Mouse (Mus musculus) mesoderm, embryonic 11.5 days (tissue): ENCODE results near the gene Rasgef1b.

Source experiments
- DNase-seq: peaks from one replicate; pipeline ENCODE4 v3.0.0-alpha.2; 2012; ENCODE audit warnings: low read depth, low spot score

The Rasgef1b gene

DNA sequence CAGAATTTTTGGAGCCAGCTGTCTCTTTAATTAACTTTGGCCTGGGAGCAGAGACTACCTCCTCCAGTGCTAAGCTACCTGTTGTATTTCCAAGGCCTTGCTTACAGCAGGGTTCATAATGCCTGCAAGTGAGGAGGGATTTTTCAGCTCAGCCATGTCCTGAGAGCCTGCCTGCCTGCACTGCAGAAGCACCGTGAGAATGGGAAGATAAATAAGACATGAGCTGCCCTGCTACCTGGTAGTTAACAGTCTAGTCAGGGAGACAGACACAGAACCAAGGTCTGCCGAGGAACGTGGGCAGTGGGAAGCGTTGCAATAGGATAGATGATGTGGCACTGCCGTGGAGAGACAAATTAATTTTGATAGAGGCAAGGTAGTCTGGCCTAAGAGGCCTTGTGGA, 277.4 kb downstream of the Rasgef1b start:
- no peak for DNase-seq

DNA sequence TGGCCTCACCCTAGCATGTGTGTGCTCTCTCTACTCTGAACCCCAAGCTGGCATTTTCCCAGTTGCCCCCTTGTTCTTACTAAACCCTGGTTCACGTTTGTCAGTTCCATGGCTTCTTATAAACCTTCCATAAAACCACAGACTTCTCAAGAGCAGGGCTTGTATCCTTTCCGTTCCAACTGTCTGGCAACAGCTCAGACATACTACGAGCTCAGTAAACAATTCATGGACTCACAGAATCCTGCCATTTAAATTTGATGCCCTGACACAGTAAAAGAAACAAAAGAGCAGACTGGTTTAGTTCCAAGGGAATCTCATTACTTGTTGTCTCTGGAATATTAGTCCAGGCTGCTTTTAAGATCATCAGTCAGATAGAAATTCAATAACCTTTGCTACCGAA, 277.9 kb downstream of the Rasgef1b start:
- DNase-seq: no peak

DNA sequence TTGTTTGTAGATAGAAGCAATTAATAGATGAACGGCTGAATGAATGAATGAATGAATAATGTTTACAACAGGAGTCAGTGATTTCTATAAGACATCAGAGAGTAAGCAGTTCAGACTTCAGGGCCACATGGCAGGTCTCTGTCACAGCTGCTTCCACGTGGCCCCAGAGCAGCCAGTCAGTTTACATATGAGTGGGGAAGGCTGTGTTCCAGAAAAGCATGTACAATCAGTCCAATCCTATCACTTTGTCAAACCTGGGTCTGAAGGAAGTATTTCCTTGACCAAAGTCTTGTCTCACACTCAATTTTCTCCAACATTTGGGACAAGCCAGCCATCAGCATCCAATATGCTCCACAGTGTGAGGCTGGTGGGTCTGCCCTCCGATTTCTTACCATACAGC, 278.4 kb downstream of the Rasgef1b start:
- no peak for DNase-seq

GRCm38 (mm10) chr5:99447481-99447880, 281.4 kb downstream of the Rasgef1b start:
- no peak for DNase-seq

- no peak for DNase-seq
Measured at GRCm38 (mm10) chr5:99445242-99445641, 283.6 kb downstream of the Rasgef1b start.

DNA sequence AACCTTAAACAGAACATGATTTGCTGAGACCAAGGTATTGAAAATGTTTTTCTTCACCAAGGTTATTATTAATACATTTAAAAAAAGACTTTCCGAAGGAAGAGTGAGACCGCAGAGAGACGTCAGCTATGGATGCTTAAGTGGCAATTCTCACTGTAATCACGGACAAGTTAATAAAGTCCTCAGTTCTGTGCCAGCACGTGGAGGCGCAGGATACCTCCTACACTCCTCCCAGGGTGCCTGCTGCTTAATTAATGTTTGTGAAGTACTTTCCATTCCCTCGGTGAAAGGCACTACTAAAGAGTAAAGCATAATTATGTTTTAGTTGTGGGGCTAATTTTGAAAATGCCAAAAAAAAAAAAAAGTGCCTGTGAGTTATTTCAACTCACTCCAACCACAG, 284.1 kb downstream of the Rasgef1b start:
- DNase-seq: no peak

GRCm38 (mm10) chr5:99440109-99440508, 288.8 kb downstream of the Rasgef1b start:
- no peak for DNase-seq

- DNase-seq: peak; percentile 34
Measured at GRCm38 (mm10) chr5:99438526-99438925, 290.3 kb downstream of the Rasgef1b start.

DNA sequence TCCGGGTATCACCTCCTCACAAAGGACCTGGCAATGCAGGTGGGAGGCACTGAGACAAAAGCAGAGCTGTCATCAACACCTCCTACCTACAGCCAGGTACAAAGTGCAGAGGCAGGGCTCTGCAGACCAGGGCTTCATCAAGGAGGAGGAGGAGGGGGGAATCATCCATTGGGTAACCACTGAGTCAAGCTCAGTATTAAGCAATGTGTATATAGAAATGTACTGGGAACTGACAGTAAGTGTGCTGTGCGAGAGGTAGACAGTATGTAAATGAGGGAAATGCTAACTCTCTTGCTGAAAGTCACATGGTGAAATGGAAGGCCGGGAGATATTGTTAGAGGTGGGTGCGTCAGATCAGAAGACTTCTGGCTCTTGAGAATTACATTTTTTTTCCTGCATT, 294.6 kb downstream of the Rasgef1b start:
- no peak for DNase-seq

- DNase-seq: no peak
Measured at GRCm38 (mm10) chr5:99432471-99432870, 296.4 kb downstream of the Rasgef1b start.

DNA sequence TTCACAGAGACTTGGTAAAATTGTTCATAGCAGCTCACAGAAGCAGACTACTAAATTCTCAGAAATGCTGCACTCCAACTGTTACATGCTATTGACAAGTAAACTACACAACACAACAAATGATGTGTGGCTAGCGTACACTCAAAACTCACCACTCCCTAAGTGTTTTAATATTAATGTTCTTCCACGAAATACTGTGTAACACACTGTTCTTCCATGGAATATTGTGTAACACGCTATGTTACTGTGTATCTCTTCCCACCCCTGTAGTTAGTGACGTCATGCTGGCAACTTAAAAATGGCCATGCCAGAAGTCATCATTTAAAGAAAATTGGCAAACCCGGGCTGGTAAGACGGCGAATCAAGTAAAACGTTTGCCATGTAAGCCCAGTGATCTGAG, 299.6 kb downstream of the Rasgef1b start:
- DNase-seq: no peak

DNA sequence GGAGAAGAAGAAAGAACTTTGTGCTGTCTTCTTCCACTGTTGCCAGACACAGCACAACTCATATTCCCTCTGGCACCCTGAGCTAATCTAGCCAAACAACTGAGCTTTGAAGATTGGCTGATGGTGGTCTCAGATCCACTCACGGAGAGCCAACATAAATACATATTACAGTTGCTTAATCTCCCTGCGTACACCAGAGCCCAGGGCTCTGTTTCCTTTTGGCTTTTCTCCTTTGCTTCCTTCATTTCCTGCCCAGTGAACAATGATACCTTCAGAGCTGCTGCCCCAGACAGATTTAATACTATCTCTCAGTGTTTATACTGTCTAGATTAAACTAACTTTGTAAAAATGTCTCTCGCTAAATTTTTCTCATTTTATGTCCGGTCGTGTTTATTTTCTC, 300.2 kb downstream of the Rasgef1b start:
- no peak for DNase-seq

GRCm38 (mm10) chr5:99423271-99423670, 305.6 kb downstream of the Rasgef1b start:
- DNase-seq: no peak

GRCm38 (mm10) chr5:99422856-99423255, 306.0 kb downstream of the Rasgef1b start:
- DNase-seq: no peak

DNA sequence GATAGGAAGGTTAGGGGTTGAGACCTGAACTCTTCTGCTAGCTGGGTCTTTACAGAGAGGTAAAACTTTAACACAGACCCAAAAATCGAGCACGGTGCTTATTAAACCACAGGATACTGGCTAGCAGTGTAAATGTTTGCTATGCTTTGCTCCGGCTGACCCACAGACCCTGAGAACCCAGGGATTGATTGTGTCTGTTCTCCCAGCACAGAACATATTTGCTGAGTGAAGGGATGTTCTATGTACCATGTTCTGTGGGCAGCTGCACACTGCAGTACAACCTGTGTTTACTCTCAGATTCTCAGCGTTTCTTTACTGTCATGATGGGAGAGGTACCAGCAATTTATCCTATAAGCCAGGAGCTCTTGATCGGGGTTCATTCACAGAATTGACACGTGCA, 306.8 kb downstream of the Rasgef1b start:
- DNase-seq: no peak

- no peak for DNase-seq
Measured at GRCm38 (mm10) chr5:99419872-99420271, 309.0 kb downstream of the Rasgef1b start.

DNA sequence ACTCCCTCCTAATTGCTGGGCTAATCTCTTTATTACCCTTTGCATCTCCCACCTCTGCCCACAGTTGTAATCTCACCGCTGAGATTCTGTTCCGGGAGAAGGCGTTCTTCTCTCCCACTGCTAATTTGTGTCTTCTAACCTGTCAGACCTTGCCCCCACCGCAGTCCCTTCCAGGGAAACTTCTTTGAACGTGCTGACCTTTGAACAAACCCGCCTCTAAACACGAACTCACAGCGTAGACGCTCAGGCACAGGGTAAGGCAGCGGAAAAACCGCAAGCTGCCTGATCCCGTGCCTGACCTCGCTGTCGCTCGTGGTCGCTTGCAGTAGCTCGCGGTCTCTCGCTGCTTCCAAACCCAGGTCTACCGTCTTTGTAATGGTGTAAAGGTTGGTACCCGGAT, 312.0 kb downstream of the Rasgef1b start:
- no peak for DNase-seq

- DNase-seq: no peak
Measured at GRCm38 (mm10) chr5:99415676-99416075, 313.2 kb downstream of the Rasgef1b start.

DNA sequence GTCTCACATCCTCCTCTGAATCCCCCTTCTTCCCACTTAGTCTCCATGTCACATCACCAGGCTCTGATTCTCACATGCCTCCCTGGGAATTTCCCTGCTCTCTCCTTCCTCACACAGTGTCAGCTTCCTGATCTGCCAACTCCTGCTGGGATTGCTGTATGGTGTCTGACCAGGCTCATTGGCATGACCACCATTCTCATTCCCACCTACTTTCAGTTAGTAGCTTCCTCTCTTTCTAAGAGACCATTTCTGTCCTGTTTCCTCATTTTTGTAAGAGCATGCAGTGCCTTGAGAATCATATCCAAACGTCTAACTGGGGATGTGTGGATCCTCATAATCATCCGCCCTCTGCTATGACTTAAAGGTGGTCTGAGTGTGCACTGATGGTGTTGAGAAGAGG, 313.8 kb downstream of the Rasgef1b start:
- DNase-seq: no peak

- DNase-seq: no peak
Measured at GRCm38 (mm10) chr5:99414293-99414692, 314.6 kb downstream of the Rasgef1b start.

GRCm38 (mm10) chr5:99413851-99414250, 315.0 kb downstream of the Rasgef1b start:
- DNase-seq: no peak

DNA sequence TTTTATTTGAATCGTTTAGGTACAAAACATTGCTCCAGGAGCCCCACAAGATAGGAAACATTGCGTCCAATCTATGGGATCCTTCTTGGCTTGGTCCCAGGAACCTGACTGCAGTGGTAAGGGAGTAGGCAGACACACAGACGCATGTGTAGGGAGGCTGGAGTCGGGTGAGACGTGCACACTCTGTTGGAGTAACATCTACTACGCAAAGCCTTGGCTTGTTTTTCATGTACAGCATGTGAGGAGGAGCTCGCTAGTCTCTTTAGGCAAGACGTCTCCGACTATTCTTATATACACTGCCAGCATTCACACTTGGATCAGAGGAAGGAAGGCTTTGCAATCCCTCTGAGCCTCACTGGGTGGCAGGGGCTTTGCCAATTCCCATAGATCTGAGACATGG, 315.5 kb downstream of the Rasgef1b start:
- DNase-seq: no peak

- DNase-seq: no peak
Measured at GRCm38 (mm10) chr5:99404403-99405170, 324.3 kb downstream of the Rasgef1b start.

DNA sequence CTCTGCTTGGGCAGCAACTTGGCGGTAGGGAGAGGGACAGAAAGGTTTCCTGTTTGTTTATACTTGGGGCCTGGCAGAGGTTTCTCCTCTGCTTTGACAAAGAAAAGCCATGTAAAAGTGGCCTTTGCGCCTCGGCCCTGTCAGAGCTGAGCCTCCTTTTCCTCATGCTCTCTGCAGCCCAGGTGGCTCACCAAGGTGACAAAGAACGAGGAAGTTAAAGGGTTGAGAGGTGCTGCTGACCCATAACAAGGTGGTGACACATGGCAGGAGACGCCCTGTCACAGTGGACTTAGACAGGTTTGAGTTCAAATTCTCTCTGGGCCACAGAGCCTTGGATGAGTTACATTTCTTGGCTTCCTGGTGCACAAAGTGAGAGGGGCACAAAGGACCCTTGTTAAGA, 325.5 kb downstream of the Rasgef1b start:
- no peak for DNase-seq
